Mouse (Mus musculus) lung, postnatal 14 days (tissue): ENCODE data around the gene Snrpc.
"Not testable (repeated sequence)": the region's sequence is repeated elsewhere in the genome, so short reads cannot be mapped to it uniquely, and the experiment has no call there.

Experiments
- DNase-seq: peaks from one replicate; pipeline ENCODE4 v3.0.0; 2021

Snrpc gene

DNA sequence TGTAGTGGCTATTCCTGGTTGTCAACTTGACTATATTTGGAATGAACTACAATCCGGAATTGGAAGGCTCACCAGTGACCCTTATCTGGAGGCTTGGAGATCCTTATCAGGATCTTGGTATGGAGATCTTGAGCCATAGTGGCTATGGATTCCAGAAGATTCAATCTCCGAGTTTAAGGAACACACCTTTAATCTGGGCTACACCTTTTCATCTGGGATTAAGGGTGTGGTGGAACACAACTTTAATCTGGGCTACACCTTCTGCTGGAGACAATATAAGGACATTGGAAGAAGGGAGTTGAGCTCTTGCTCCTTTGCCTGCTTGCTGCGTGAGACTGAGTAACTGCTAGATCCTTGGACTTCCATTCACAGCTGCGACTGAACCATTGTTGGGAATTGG, at the start of gene Snrpc:
Gene Snrpc (plus strand): TSS at position 301 of the 400 bp plus-strand sequence.
- DNase-seq = not testable (repeated sequence)

DNA sequence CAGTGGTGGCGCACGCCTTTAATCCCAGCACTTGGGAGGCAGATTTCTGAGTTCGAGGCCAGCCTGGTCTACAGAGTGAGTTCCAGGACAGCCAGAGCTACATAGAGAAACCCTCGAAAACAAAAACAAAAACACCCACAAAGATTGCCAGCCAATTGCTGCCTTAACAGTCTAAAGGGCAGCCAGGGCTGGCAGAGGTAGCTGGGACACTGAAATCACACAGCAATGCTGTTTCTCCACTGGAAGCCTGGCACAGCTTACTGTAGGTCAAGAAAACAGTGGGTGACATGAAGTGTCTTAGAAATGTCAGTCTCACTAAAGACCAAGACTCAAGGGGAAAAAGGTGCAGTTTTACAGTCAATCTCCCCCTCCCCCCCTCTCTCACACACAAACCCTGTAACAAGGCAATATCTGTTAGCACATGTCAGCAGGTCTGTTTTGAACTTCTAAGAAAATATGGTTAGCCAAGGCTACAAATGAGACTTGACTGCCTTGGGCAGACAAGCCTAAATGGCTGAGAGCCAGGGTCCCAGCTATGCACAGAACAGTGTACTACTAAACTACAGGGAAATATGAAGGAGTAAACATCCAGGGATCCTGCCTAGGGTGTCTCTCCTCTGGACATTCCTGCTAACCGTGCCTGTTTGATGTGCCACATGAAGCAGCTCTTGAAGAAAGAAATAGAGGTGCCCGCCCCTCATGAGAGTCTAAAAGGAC, 49.3 kb upstream of the Snrpc start:
- no peak for DNase-seq

DNA sequence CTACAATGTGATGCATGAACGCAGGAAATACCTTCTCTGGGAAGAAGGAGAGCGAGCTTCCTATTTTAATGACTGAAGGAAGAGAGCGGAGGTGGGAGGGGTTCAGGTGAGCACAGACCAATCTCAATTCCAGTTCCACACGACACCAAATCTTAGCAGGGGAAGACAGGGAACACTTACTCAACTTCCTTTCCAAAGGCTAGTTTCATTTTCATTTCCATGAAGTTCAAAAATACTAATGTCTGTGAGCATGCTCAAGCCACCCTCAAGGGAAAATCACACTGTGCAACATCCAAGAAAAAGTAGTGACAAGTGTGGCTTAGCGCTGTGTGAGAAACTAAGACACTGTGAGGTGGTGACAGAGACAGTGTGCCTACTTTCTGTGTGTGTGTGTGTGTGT, 47.9 kb upstream of the Snrpc start:
- DNase-seq = no peak

DNA sequence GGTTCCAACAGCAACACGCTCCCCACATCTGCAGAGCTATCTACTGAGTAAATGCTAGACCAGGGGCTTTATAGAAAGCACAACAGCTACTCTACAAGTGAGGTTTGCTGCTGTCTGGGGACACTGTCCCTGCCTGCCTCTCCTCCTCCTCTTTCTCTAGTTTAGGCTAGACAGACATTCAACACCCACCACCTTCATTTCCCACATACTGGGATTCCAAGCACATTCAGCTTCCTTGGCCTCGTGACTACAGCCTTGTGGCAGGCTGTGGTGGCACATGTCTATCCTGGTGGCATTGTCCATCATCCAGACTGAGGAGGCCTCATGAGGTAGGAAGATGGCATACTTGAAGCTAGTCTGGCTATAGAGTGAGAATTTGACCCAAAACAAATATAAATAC, 47.0 kb upstream of the Snrpc start:
- DNase-seq = no peak

DNA sequence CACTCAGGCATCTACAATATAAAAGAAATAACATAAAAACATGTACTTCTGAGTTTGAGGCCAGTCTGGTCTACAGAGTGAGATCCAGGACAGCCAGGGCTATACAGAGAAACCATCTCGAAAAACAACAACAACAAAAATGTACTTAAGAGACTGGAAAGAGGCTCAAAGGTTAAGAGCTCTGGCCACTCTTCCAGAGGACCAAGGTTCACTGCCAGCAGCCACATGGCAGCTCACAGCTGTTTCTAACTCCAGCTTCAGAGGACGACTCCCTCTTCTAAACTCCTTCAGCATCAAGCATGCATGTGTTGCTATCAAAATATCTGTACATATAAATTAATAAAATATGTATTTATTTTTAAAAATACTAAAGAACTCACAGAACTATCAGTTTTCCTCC, 46.4 kb upstream of the Snrpc start:
- no peak for DNase-seq

DNA sequence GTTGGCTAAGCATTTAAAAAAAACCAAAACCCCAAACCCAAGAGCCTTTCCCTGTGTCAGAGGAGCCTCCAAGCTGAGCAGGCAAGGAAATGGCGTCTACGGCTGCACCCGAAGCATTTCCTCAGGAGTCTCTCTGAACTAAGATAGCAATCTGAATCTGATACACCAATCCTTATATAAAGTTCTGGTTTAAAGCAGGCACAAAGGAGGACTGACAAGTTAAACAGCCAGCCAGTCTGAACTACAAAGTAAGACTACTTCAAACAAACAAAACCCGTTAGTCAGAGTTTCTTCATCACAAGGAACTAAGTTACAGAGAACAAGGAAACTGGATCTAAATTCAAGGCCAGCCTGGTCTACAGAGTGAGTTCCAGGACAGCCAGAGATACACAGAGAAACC, 45.4 kb upstream of the Snrpc start:
- no peak for DNase-seq

DNA sequence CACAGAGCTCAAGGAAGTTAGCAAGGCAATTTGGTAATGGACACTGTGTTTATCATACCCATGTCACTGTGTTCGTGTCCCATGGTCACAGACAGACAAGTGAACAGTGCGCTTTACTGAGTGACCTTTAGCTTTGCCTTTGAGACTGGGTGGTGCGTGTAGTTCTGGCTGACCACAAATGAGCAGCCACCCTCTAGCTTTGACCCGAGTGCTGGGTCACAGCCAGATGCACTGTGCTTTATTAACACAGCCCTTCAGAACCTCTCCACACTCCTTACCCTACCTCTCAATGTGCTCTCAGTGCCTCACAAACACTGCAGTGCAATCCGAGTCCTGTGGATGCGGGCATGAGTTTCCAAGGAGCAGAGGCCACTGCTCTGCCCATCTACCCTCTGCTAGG, 44.8 kb upstream of the Snrpc start:
- peak; percentile 68 for DNase-seq

DNA sequence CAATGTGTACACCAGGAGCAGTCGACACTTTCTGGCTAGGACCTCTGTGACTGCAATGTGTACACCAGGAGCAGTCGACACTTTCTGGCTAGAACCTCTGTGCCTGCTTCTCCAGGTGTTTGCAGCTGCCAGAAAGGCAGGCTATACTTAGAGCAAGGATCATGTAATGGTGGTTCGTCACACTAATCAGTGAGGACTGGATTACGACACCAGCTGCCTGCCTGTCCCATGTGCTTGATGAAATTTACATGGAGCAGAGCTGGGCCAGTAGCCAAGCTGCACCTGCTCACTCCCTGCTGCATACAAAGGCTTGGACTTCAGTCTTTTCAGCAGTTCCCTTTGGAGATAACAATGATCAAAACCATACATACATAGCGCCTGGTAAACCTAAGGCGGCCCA, 41.2 kb upstream of the Snrpc start:
- peak; percentile 64 for DNase-seq

DNA sequence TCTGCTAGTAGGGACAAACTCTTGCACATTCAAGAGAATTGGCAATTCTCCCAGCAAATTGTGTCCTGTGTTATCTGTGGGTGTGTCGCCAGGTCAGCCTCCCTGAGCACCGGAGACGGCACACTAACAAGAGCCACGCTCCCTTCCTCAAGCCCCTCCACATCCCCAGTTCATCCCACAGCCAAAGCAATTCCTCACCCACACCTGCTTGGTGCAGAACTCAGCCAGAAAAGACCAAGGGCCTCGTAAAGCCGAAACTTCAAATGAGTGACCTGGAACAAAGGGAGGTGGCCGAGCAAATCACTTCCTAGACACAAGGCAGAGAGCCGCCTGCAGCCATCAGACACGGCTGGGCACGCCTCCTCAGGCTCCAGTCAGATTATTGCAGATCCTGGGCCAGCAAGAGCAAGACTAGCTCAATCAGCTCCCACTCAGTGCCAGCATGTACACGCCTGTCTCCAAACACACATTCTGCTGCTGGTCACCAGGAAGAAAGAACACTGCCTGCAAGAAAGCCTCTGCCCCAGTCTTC, 40.5 kb upstream of the Snrpc start:
- peak; percentile 39 for DNase-seq

DNA sequence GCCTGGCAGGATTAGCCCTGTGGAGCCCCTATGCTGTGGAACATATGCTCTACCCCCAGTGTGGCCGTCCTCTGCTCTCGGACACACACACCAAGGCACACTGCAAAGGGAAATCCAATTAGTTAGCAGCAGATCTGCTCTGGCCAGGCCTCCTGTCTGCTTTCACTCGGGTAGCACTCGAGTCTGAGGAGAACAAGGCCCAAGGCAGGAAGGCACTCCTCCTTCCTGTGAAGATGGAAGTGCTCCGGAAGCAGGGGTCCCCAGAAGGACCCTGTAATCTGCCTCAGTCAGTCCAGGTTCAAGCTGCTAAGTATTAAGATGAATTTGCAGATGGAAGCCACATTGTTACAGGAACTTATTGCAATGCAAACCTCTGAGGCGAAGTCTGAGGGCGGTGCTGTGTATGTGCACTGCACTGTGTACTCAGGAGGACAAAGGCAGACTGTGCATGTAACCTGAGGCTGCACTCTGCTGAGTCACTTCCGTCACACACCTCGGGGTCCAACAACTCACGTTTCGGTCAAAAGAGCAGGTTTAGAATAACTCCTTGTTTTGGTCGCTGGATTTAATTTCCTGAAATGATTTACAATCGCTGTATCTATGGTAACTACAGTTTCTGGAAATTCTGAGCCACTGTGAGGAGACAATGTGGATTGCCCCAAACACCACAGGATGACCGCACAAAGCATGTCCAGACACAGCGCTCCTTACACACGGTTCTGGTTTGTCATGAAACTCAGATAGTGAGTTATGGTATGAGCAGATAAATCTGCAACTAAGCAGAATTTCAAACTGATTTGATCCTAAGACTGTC, 38.0 kb upstream of the Snrpc start:
- DNase-seq = no peak

DNA sequence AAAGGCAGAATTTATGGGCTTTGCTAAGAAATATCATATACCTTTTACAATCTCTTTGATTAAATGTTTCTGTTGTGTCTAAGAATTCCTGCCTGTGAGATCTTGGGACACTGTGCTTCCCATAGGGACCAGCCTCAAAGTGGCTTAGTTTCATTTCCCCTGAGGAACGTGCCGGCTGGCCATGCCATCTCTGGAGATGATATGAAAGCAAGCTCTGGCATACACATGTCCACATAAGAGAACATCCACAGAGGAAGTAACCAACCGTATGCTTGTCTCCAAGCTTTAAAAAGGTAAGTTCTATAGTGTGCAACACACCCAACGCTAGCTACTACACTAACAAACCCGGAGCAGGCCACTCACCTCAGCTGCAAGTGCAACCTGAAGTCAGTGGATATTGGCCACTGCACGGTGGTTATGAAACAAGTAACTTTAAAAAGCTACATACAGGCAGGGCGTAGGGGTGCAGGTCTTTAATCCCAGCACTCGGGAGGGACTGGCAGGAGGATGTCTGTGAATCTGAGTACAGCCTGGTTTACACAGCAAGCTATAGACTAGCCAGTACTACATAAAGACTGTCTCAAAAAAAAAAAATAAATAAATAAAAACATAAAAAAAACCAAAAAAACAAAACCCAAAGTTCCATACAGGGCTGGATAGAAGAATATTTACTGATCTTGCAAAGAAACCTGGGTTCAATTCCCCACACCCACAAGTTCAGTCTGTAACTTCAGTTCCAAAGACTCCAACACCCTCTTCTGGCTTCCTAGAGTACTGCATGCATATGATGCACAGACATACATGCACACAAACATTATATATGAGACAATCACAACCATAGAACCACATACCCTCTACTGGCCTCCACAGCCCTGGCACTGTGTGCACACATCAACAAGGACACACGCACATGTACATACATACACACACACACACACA, 37.0 kb upstream of the Snrpc start:
- DNase-seq = no peak

DNA sequence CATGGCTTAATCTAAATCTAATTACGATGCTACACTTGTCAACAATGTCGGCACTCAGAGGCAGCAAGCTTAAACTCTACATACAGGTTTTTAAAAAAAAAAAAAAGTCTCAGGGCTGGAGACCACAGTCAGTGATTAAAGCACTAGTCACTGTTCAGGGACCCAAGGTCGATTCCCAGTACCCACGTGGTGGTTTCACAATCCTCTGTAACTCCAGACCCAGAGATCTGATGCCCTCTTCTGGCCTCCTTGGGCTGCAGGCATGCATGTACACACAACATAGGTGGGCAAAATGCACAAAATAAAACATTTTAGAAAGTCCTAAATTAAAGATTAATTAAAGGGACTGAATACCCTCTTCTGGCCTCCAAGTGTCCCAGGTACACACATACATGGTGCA, 34.2 kb upstream of the Snrpc start:
- DNase-seq = no peak

DNA sequence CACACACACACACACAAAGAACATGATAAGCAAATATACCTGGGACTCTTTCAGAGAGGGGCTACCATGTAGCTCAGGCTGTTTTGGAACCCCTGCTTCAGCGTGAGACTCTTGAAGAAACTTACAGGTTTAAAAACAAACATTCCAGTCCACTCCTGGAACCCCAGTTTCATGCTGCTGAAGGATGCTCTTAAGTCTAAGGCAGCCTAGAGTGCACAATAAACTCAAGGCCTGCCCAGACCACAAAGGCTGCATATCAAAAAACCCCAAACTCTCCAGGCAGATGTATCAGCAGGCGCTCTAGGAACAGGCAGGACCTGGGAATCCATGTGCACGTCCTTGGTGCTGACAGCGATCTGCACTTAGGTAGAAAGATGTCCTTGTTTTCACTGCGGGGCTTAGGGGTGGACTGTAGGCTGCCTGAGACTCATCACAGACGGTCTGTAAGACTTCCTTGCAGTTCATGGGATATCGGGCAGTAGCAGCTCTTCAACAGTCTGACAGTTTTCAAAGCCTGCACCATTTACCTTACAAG, 33.7 kb upstream of the Snrpc start:
- DNase-seq = no peak

DNA sequence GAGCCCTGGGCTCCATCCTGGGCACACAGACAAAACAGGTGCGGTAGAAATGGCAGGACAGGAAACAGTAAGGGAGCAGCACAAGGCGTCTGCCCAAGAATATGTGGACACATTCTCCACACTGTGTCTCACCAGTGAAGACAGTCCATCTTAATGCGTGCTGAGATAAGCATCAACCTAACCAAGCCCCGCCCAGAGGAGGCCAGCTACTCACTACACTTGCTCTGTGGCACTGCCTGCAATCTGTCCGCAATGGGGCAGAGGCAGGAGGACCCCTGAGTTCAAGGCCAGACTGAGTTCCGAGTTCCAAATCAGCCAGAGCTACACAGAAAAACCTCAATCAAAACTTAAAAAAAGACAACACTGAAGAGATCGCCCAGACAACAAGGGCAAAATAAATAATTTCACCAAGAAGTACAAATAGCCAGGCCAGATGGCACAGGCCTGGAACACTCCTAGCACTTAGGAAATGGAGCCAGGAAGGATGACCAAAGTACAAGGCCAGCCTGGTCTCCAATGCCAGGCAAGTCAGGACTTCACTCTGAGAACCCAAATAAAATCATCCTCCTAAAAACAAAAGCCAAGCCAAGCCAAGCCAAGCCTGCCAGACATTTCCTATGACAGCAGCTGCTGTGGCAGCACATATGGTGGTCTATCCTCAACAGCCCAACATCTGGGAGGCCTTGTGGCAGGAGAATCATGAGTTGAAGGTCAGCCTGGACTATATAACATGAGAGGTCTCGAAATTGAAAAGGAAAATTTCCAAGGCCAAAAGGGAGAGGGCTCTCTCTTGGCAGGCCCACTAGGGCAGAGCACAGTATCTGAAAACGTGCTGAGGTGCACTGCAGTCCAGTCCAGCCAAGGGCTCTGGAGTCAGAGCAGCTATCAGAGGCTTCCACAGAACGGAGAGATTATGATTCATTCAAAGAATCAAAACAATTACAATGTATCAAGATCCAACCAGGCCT, 32.9 kb upstream of the Snrpc start:
- no peak for DNase-seq

DNA sequence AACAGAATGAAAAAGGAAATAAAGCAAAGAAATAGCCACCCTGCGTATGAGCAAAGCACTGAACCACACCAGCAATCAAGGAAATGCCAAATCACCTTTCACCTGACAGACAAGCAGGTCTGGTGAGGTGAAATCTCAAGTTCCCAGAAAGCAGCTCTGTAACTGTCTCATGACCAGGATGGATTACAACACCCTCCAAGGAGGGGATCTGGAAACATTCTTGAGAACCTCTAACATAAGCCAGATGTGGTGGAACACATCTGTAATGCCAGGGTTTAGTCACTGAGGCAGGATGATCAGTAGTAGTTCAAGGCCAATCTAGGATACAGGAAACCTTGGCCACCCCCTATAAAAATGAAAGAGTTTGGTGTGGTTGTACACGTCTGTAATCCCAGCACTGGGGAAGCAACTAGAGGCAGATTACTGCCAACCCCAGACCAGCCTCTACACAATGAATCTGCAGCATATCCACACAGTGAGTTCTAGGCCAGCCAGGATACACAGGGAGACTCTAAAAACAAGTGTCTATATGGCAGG, 30.3 kb upstream of the Snrpc start:
- DNase-seq = no peak

DNA sequence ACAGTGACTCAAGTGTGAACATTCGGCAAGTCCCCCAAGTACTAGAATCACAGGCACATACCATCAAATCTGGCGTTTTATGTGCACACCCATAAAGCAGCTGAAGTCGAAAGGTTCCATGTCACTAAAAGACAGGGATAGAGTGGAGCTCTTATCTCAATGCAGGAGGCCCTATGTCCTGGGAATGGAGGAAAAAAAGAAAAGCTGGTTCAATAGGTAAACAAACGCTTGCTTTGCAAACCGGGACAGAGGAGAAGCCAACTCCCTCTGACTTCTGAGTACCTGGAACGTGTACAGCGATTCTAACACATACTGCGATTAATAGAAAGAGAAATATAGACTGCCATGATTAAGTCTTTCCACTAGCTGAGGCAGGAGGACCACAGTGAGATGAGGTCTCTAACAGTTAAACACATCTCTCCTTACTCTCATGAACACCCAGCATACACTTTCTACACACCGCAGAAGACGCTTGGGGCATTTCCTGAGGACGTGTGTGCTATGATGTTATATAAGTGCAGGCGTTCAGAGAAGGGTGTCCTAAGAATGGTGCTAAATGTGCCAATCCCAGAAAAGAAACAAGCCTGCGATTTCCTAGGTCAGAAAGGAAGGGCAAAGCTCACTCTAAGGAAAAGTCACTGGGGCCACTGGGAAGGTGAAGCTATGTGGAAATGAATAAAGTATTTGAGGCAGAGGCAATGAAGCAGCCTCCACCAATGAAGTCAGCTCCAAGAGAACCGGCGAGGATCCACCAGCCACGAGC, 27.2 kb upstream of the Snrpc start:
- DNase-seq = no peak

DNA sequence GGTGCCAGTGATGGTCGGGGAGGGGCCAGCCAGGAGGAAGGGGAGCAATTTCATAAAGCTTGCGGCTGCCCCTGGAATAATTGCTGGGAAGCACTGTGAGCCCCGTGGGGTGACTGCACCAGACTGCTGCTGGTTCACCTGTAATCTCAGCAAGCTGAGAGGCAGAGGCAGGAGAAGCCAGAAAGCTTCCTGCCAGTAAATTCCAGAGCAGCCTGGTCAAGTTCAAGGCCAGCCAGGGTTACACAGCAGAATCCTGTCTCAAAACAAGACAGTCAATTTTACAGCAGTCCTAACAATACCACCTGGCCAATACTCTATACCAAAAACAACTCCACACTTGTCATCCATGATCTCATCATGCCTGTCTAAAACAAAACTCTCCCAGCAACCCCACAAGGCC, 26.0 kb upstream of the Snrpc start:
- no peak for DNase-seq

DNA sequence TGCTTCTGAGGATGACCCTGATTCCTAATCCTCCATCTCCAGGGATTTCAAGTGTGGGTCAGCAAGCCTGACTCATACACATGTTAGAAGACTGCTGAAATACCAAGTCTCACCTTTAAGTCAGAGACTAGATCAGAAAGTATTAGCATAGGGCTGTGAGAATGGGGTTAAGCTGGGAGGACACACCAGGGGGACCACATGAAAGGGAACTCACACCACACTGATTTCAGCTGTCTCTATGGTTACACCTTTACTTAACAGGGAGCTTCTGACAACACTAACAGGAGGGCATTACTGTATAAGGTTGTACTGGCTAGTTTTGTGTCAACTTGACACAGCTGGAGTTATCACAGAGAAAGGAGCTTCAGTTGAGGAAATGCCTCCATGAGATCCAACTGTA, 23.3 kb upstream of the Snrpc start:
- DNase-seq = no peak

DNA sequence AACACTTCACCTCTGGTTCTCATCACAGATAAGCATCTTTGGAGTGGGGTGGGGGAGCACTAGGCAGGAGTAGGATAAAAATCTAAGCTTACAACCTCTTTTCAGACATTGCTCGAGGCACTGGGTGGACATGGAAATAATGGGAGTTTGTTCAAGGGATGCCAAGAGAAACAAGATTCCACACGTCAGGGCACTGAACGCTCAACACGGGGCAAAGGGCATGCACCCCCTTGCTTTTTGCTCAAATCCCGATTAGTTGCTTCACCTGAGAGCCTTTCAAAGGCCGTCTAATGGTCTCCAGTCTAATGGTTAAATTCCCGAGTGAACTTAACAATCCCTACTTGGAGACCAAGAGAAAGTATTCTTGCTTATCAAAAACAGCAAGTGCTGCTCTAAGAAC, 18.9 kb upstream of the Snrpc start:
- no peak for DNase-seq

DNA sequence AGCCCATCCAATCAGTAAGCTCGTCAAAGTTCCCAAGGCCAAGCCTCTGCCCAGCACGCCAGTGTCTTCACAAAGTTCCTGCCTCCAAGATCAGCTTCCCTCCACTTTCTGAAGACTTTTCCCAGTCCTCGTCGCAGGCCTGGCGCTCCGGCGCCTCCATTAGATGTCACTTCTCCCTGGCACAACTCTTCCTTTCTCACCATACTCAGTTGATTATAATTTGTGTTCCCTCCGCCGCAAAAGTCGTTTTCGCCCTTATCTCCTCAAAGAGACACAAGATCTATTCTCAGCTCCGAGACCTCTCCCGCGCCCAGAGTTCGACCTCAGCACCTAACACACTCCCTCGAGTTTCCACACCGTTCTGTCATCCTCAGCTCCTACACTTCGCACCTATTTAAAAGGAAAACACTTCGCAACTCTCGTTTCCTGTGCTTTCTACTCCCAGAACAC, 18.4 kb upstream of the Snrpc start:
- DNase-seq = peak; percentile 28
